Mouse (Mus musculus): ENCODE results near the gene Rrp1b. TPM values are rescaled to one million over a fixed set of nuclear protein-coding genes. Genes with fewer than 3 reads are reported as not detected.

Gene Rrp1b
- total and polyA plus RNA-seq, 3 experiments: 60.9 to 149 (median 76.7) TPM

DNA sequence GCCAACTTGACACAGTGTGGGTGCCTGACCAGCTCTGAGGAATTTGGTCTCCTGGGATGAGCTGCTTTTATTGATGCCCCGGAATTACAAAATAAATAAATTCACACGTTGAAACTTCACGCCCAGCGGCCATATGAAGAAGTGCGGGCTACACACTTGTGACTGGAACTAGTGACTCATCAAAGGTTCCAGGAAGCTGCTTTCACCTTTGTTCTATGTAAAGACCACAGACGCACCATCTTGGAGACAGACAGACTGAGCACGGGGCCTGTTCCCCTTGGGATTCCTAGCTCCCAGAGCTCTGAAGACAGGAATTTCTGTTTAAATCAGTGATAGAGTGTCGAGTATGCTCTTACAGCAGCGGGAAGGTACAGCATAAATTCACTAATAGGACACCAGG lies 31.6 kb downstream of the Rrp1b start:
- Histone ChIP-seq H3K9me3 (replicated peaks; ENCODE audit: low read length) (peaks cover 6% of the 10 kb centered on the region), H3K27ac (ENCODE audit: insufficient read depth, low read depth) (no peak overlapping the region), H3K4me2 (ENCODE audit: insufficient read depth, low read depth, poor library complexity, severe bottlenecking) (no peak overlapping the region), H3K79me2 (replicated peaks; ENCODE audit: control insufficient read depth, extremely low read depth, insufficient read depth, poor library complexity, severe bottlenecking) (no peaks in the 10 kb centered on the region), H3K36me3 (replicated peaks in 1 of 2; ENCODE audit: control insufficient read depth in 1 of 2, insufficient read depth in 1 of 2, low read length in 1 of 2) (peaks cover 0 to 15% of the 10 kb centered on the region in 2 experiments), H3K4me1 (ENCODE audit: control insufficient read depth in 1 of 2, insufficient read depth in 2 of 2) (peaks cover 0 to 8% of the 10 kb centered on the region in 2 experiments; a peak in 2 of 4 replicates), H3K4me3 (replicated peaks in 1 of 3; ENCODE audit: low read depth in 2 of 3, low read length in 2 of 3, poor library complexity in 1 of 3) (no peak overlapping the region), H3K9ac (ENCODE audit: insufficient read depth, low read depth) (no peak overlapping the region), H3K27me3 (replicated peaks) (no peaks in the 10 kb centered on the region)
- in situ Hi-C loops (cut with MboI; ENCODE audit: low pct_ligation_motif_present, low pct_unique_long_range_greater_than_20kb, low sequenced_read_pairs) (no loop called here), dilution Hi-C loops (cut with MboI; ENCODE audit: extremely low pct_ligation_motif_present, extremely low pct_unique_long_range_greater_than_20kb, low sequenced_read_pairs) (no loop called here)
- TF ChIP-seq EP300 (IDR thresholded peaks at IDR 0.05; ENCODE audit: low read length): no peak; the same call in 1 of the 2 replicates
- no peak for TF ChIP-seq HCFC1 (IDR thresholded peaks at IDR 0.05; ENCODE audit: low read depth, low read length)
- TF ChIP-seq CTCF (conservative IDR thresholded peaks at IDR 0.05 in 1 of 2, IDR thresholded peaks at IDR 0.05 in 1 of 2; ENCODE audit: low read depth in 2 of 2, low read length in 2 of 2): peak in 1 of 2 experiments; percentile 19; a peak in 2 of 4 replicates
- no peak for TF ChIP-seq GABPA (IDR thresholded peaks at IDR 0.05; ENCODE audit: insufficient replicate concordance, low read depth, low read length)
- TF ChIP-seq ELF1 (IDR thresholded peaks at IDR 0.05; ENCODE audit: low read depth, low read length): peak; percentile 36; the same call in 1 of the 2 replicates
- no peak for TF ChIP-seq IRF4 (IDR thresholded peaks at IDR 0.05; ENCODE audit: low read depth, low read length)
- peak; percentile 78 for TF ChIP-seq JUND (conservative IDR thresholded peaks at IDR 0.05; ENCODE audit: low read depth, low read length)
- TF ChIP-seq JUN (IDR thresholded peaks at IDR 0.05; ENCODE audit: insufficient read depth, low read depth, low read length): peak; percentile 46; the same call in 1 of the 2 replicates
- no peak for TF ChIP-seq ZMIZ1 (IDR thresholded peaks at IDR 0.05; ENCODE audit: low read depth, low read length)
- TF ChIP-seq TBP (conservative IDR thresholded peaks at IDR 0.05; ENCODE audit: low read depth, low read length): no peak
- TF ChIP-seq ZNF384 (IDR thresholded peaks at IDR 0.05; ENCODE audit: low read depth, low read length): no peak
- 0 out of 2 replicates have a peak, but pooled peaks have one; percentile 23 for TF ChIP-seq ETS1 (conservative IDR thresholded peaks at IDR 0.05; ENCODE audit: low read depth, low read length)
- TF ChIP-seq MEF2A (IDR thresholded peaks at IDR 0.05; ENCODE audit: borderline replicate concordance, low read depth, low read length): no peak
- DNase-seq (ENCODE audit: extremely low read depth): peak; percentile 54

DNA sequence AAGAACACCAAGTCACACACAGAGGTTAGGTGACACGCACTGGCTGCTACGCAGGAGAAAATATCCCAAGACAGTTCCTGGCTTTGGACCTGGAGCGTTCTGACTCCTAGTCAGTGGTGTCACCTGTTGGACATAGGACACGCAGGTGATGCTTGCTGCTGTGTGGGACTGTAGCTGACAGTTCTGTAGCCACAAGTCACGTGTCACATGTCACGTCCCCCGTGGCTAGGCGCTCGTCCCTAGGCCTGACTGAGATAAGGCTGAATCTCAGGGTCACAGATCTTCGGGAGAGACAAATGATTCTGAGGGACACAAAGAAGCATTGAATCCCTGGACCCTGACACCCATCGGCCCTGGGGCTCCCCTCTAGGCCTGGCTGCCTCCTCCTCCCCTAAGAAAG lies 32.5 kb downstream of the Rrp1b start:
- dilution Hi-C loops (cut with MboI; ENCODE audit: extremely low pct_ligation_motif_present, extremely low pct_unique_long_range_greater_than_20kb, low sequenced_read_pairs) (no loop called here), in situ Hi-C loops (cut with MboI; ENCODE audit: low pct_ligation_motif_present, low pct_unique_long_range_greater_than_20kb, low sequenced_read_pairs) (no loop called here)
- TF ChIP-seq ELF1 (IDR thresholded peaks at IDR 0.05; ENCODE audit: low read depth, low read length): no peak
- no peak for TF ChIP-seq E2F4 (IDR thresholded peaks at IDR 0.05; ENCODE audit: insufficient replicate concordance, low read depth, low read length)
- no peak for TF ChIP-seq ZMIZ1 (IDR thresholded peaks at IDR 0.05; ENCODE audit: low read depth, low read length)
- no peak for TF ChIP-seq USF1 (IDR thresholded peaks at IDR 0.05; ENCODE audit: low read depth, low read length)
- TF ChIP-seq SIN3A (IDR thresholded peaks at IDR 0.05; ENCODE audit: low read length): no peak
- no peak for TF ChIP-seq POLR2AphosphoS2 (IDR thresholded peaks at IDR 0.05; ENCODE audit: low read depth, low read length)
- TF ChIP-seq EP300 (IDR thresholded peaks at IDR 0.05; ENCODE audit: low read length): no peak
- TF ChIP-seq ETS1 (conservative IDR thresholded peaks at IDR 0.05; ENCODE audit: low read depth, low read length): no peak
- no peak for TF ChIP-seq ZKSCAN1 (IDR thresholded peaks at IDR 0.05; ENCODE audit: borderline replicate concordance, low read depth, low read length)
- TF ChIP-seq NRF1 (IDR thresholded peaks at IDR 0.05; ENCODE audit: low read depth, low read length): no peak
- no peak for TF ChIP-seq MAFK (IDR thresholded peaks at IDR 0.05; ENCODE audit: insufficient replicate concordance, low read length)
- TF ChIP-seq USF2 (conservative IDR thresholded peaks at IDR 0.05; ENCODE audit: low read depth, low read length): no peak
- TF ChIP-seq BHLHE40 (IDR thresholded peaks at IDR 0.05; ENCODE audit: low read depth, low read length): no peak
- no peak for TF ChIP-seq TBP (conservative IDR thresholded peaks at IDR 0.05; ENCODE audit: low read depth, low read length)
- TF ChIP-seq POLR2A (IDR thresholded peaks at IDR 0.05; ENCODE audit: low read depth, low read length): no peak
- no peak for TF ChIP-seq PAX5 (IDR thresholded peaks at IDR 0.05; ENCODE audit: low read length)
- Histone ChIP-seq H3K9me3 (replicated peaks; ENCODE audit: low read length) (peaks cover 6% of the 10 kb centered on the region), H3K4me3 (replicated peaks in 1 of 3; ENCODE audit: low read depth in 2 of 3, low read length in 2 of 3, poor library complexity in 1 of 3) (no peak overlapping the region), H3K4me1 (ENCODE audit: control insufficient read depth in 1 of 2, insufficient read depth in 2 of 2) (peaks cover 0 to 8% of the 10 kb centered on the region in 2 experiments; a peak in 3 of 4 replicates), H3K79me2 (replicated peaks; ENCODE audit: control insufficient read depth, extremely low read depth, insufficient read depth, poor library complexity, severe bottlenecking) (no peaks in the 10 kb centered on the region), H3K9ac (ENCODE audit: insufficient read depth, low read depth) (no peak overlapping the region), H3K36me3 (replicated peaks in 1 of 2; ENCODE audit: control insufficient read depth in 1 of 2, insufficient read depth in 1 of 2, low read length in 1 of 2) (peaks cover 0 to 8% of the 10 kb centered on the region in 2 experiments), H3K27ac (ENCODE audit: insufficient read depth, low read depth) (no peak overlapping the region), H3K4me2 (ENCODE audit: insufficient read depth, low read depth, poor library complexity, severe bottlenecking) (no peak overlapping the region), H3K27me3 (replicated peaks) (no peaks in the 10 kb centered on the region)
- no peak for DNase-seq (ENCODE audit: extremely low read depth)
